Mouse (Mus musculus) c-Kit-positive CD71-positive TER-119-positive erythroid progenitor cells, embryonic 14.5 days (primary cell): Measurements from ENCODE around the gene Sox2.

Source experiments
- DNase-seq: peaks from one replicate; pipeline ENCODE4 v3.0.0-alpha.2; 2013; ENCODE audit warnings: low spot score

Sox2 gene

GRCm38 (mm10) chr3:34660542-34661290, 10.5 kb downstream of the Sox2 start:
- DNase-seq: no peak

GRCm38 (mm10) chr3:34661341-34662007, 11.3 kb downstream of the Sox2 start:
- DNase-seq: no peak

GRCm38 (mm10) chr3:34662008-34662711, 12.0 kb downstream of the Sox2 start:
- DNase-seq: no peak

- DNase-seq: no peak
Observed at GRCm38 (mm10) chr3:34662712-34663655, 12.8 kb downstream of the Sox2 start.

- no peak for DNase-seq
Observed at GRCm38 (mm10) chr3:34663701-34664635, 13.8 kb downstream of the Sox2 start.

GRCm38 (mm10) chr3:34664636-34665531, 14.7 kb downstream of the Sox2 start:
- no peak for DNase-seq

- no peak for DNase-seq
Observed at GRCm38 (mm10) chr3:34665751-34666665, 15.8 kb downstream of the Sox2 start.

- DNase-seq: no peak
Observed at GRCm38 (mm10) chr3:34667180-34667579, 17.0 kb downstream of the Sox2 start.

- no peak for DNase-seq
Observed at GRCm38 (mm10) chr3:34667881-34668817, 17.9 kb downstream of the Sox2 start.

GRCm38 (mm10) chr3:34671024-34671660, 20.9 kb downstream of the Sox2 start:
- no peak for DNase-seq

GRCm38 (mm10) chr3:34678840-34679239, 28.6 kb downstream of the Sox2 start:
- no peak for DNase-seq

- no peak for DNase-seq
Observed at GRCm38 (mm10) chr3:34679439-34679838, 29.2 kb downstream of the Sox2 start.

- DNase-seq: no peak
Observed at GRCm38 (mm10) chr3:34679921-34680320, 29.7 kb downstream of the Sox2 start.

GRCm38 (mm10) chr3:34688072-34688471, 37.9 kb downstream of the Sox2 start:
- DNase-seq: no peak

- no peak for DNase-seq
Observed at GRCm38 (mm10) chr3:34691703-34692393, 41.6 kb downstream of the Sox2 start.

GRCm38 (mm10) chr3:34692394-34692745, 42.2 kb downstream of the Sox2 start:
- no peak for DNase-seq
